Mouse (Mus musculus): ENCODE data around the gene Prpf6. TPM values are rescaled to one million over a fixed set of nuclear protein-coding genes. Genes with fewer than 3 reads are reported as not detected.

Prpf6 gene
- polyA plus RNA-seq, 1 experiment from 2014 or later, result 52.7 TPM

DNA sequence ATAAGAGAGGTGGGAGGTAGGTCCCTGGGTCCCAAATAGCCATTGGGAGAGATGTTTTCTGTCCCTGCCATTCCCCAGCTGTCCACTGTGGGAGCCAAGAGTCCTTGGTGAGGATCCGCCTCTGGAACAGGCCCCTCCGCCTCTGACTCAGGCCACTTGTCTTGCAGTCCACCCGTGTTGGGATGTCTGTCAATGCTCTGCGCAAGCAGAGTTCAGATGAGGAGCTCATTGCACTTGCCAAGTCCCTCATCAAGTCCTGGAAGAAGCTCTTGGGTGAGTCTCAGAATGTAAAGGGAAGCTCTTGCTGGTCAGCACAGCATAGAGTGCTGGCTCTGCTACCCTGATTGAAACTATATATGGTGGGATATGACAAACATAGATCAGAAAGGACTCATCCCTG is 91.7 kb downstream of the Prpf6 start:
- H3K36me3 ChIP-seq (ENCODE audit: control insufficient read depth, insufficient read depth, low read length), result peaks cover 5% of the 10 kb centered on the region; the same call in 1 of the 2 replicates
- H3K9me3 ChIP-seq (ENCODE audit: control insufficient read depth, low read length), result no peaks in the 10 kb centered on the region
- no peak for ATAC-seq
- no peak overlapping the region for H3K4me2 ChIP-seq (ENCODE audit: low read depth, low read length)
- H3K4me1 ChIP-seq (ENCODE audit: control insufficient read depth, insufficient read depth, low read length), result peaks cover 7% of the 10 kb centered on the region; the same call in 1 of the 2 replicates
- H3K9ac ChIP-seq (ENCODE audit: low read depth, low read length), result no peak overlapping the region
- no peaks in the 10 kb centered on the region for H3K27me3 ChIP-seq (replicated peaks; ENCODE audit: control insufficient read depth, insufficient read depth, low read length)
- 69% methylated on average over 4 of the region's 4 CpGs for WGBS
- no peak overlapping the region for H3K27ac ChIP-seq (ENCODE audit: low read length)
- no peak overlapping the region for H3K4me3 ChIP-seq (ENCODE audit: low read length)

DNA sequence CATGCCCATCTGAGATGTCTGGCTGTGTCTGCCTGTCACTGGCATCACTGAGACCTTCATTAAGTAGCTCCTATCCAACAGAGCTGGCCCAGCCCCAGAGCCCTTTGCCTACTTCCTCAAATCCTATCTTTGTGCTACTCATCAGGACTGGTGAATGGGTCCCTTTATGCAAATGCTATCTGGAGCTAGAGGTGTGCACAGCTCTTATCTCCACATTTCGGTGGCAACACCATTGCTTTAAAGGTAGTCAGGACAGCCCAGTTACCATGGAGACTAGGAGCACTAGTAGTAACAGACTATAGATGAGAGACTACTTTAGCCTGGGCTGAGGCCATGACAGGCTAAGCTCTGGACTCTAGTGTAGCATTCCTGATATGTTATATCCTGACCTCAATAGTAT is 93.0 kb downstream of the Prpf6 start:
- WGBS, result 47% methylated on average over 1 of the region's 1 CpGs

DNA sequence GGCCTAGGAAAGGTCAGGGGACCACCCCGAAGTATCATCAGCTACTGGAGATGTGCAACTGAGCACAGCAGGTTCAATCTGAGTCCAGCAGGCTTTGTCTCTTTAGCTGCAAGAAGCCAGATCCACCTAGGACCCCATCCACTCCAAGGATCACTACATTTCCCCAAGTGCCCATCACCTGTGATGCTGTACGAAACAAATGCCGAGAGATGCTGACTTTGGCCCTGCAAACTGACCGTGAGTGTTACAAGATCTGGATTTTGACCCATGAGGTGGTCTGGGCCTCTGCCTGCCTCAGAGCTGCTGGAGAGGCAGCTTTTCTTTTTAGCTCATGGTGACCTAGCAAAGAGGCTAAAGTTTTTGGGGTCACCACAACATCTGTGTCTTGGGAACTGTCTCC is 94.0 kb downstream of the Prpf6 start:
- Histone ChIP-seq H3K36me3 (ENCODE audit: control insufficient read depth, insufficient read depth, low read length) (peaks cover 8% of the 10 kb centered on the region; the same call in 1 of the 2 replicates), H3K9me3 (ENCODE audit: control insufficient read depth, low read length) (no peaks in the 10 kb centered on the region), H3K4me2 (ENCODE audit: low read depth, low read length) (no peak overlapping the region), H3K4me3 (ENCODE audit: low read length) (no peak overlapping the region), H3K27me3 (replicated peaks; ENCODE audit: control insufficient read depth, insufficient read depth, low read length) (no peaks in the 10 kb centered on the region), H3K27ac (ENCODE audit: low read length) (no peak overlapping the region), H3K4me1 (ENCODE audit: control insufficient read depth, insufficient read depth, low read length) (peaks cover 5% of the 10 kb centered on the region; the same call in 1 of the 2 replicates), H3K9ac (ENCODE audit: low read depth, low read length) (no peak overlapping the region)
- ATAC-seq, result no peak
- WGBS, result 92% methylated on average over 4 of the region's 4 CpGs

More for the DNA sequence above, 93.0 kb downstream of the Prpf6 start:
- Histone ChIP-seq H3K9me3 (ENCODE audit: control insufficient read depth, low read length) (no peaks in the 10 kb centered on the region), H3K27me3 (replicated peaks; ENCODE audit: control insufficient read depth, insufficient read depth, low read length) (no peaks in the 10 kb centered on the region), H3K4me3 (ENCODE audit: low read length) (no peak overlapping the region), H3K9ac (ENCODE audit: low read depth, low read length) (no peak overlapping the region), H3K27ac (ENCODE audit: low read length) (no peak overlapping the region), H3K36me3 (ENCODE audit: control insufficient read depth, insufficient read depth, low read length) (peaks cover 8% of the 10 kb centered on the region; the same call in 1 of the 2 replicates), H3K4me2 (ENCODE audit: low read depth, low read length) (no peak overlapping the region), H3K4me1 (ENCODE audit: control insufficient read depth, insufficient read depth, low read length) (peaks cover 7% of the 10 kb centered on the region; the same call in 1 of the 2 replicates)
- no peak for ATAC-seq

DNA sequence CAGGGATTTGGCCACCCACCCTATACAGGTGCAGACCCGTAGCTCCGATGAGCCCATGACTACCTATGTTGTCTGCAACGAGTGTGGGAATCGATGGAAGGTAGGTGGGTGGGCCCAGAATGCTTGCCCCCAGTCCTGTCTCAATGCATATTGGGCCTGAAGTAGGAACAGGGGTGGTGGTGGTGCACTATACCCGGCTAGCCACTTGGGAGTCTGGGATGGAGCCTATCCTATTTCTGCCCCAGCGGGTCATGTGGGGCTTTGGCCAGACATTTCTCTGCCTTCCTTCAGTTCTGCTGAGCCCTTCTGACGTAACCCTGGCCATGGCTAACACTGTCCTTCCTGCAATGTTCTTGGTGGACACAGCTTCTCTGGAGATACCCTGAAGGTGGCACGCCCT is 95.9 kb downstream of the Prpf6 start:
- Histone ChIP-seq H3K27ac (ENCODE audit: low read length) (no peak overlapping the region), H3K36me3 (ENCODE audit: control insufficient read depth, insufficient read depth, low read length) (peaks cover 8% of the 10 kb centered on the region; the same call in 1 of the 2 replicates), H3K27me3 (replicated peaks; ENCODE audit: control insufficient read depth, insufficient read depth, low read length) (no peaks in the 10 kb centered on the region), H3K9ac (ENCODE audit: low read depth, low read length) (no peak overlapping the region), H3K4me2 (ENCODE audit: low read depth, low read length) (no peak overlapping the region), H3K4me1 (ENCODE audit: control insufficient read depth, insufficient read depth, low read length) (peaks cover 2% of the 10 kb centered on the region; the same call in 1 of the 2 replicates), H3K4me3 (ENCODE audit: low read length) (no peak overlapping the region), H3K9me3 (ENCODE audit: control insufficient read depth, low read length) (no peaks in the 10 kb centered on the region)
- no peak for ATAC-seq
- WGBS, result 95% methylated on average over 8 of the region's 8 CpGs

DNA sequence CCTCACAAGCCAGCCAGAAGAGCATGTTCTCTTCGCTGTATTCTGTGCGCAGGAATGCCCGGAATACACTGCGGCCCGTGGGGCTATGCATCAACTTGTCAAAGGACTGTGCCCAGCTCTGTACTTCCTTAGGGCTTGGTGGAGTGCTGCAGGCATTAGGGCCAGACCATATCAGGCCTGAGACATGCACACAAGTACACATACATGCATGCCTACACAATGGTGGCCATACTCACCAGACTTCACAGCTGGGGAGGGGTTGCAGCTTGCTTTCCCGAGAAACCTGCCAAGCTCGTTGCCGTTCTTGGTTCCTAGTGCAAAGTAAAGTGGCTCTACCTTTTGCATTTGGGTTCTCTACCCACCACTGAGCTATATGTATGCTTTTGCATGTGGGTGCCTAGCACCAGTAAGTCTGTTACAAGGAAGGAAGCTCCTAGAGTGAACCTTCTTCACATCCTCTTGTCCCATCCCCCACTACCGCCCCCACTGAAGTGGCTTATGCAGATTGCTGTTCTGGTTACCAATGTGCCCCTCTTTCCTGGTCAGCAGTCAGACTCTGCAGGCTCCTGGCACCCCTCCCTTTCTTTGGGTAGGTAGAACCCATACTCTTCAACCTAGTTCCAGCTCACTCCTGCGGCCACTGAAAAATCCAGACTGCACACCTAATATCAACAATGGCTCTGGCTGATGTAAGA is 97.9 kb downstream of the Prpf6 start:
- whole genome bisulfite sequencing, result 88% methylated on average over 10 of the region's 10 CpGs
- H3K4me2 ChIP-seq (ENCODE audit: low read depth, low read length), result no peak overlapping the region
- no peak for ATAC-seq

DNA sequence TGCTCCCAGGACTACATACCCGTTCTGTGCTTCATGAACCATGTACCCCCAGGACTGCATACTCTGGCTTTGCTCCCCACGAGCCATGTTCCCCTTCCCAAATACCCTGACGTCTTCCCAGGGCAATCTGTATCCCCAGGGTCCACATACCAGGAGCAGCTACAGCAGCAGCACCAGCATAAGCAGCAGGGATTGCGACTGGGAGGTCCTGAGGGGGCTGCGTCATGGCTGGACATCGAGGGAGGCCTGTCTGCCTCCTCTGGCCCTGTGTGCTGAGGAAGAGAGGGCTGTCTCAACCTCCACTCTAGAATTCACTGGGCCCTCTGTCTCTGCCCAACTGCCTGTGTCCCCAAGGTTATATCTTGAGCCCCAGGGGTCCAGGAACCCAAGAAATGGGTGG is 99.4 kb downstream of the Prpf6 start:
- H3K9me3 ChIP-seq (ENCODE audit: control insufficient read depth, low read length), result no peaks in the 10 kb centered on the region
- WGBS, result 82% methylated on average over 6 of the region's 6 CpGs
- H3K9ac ChIP-seq (ENCODE audit: low read depth, low read length), result no peak overlapping the region
- no peak for ATAC-seq
- no peak overlapping the region for H3K4me3 ChIP-seq (ENCODE audit: low read length)
- no peak overlapping the region for H3K27ac ChIP-seq (ENCODE audit: low read length)
- peaks cover 8% of the 10 kb centered on the region; the same call in 1 of the 2 replicates for H3K36me3 ChIP-seq (ENCODE audit: control insufficient read depth, insufficient read depth, low read length)
- no peak overlapping the region for H3K4me2 ChIP-seq (ENCODE audit: low read depth, low read length)
- H3K27me3 ChIP-seq (replicated peaks; ENCODE audit: control insufficient read depth, insufficient read depth, low read length), result no peaks in the 10 kb centered on the region
- peaks cover 13% of the 10 kb centered on the region for H3K4me1 ChIP-seq (ENCODE audit: control insufficient read depth, insufficient read depth, low read length)

More for the DNA sequence above, 97.9 kb downstream of the Prpf6 start:
- no peak overlapping the region for H3K4me3 ChIP-seq (ENCODE audit: low read length)
- H3K27ac ChIP-seq (ENCODE audit: low read length), result no peak overlapping the region
- H3K9me3 ChIP-seq (ENCODE audit: control insufficient read depth, low read length), result no peaks in the 10 kb centered on the region
- peaks cover 8% of the 10 kb centered on the region; the same call in 1 of the 2 replicates for H3K36me3 ChIP-seq (ENCODE audit: control insufficient read depth, insufficient read depth, low read length)
- H3K9ac ChIP-seq (ENCODE audit: low read depth, low read length), result no peak overlapping the region
- H3K4me1 ChIP-seq (ENCODE audit: control insufficient read depth, insufficient read depth, low read length), result peaks cover 13% of the 10 kb centered on the region
- H3K27me3 ChIP-seq (replicated peaks; ENCODE audit: control insufficient read depth, insufficient read depth, low read length), result no peaks in the 10 kb centered on the region

DNA sequence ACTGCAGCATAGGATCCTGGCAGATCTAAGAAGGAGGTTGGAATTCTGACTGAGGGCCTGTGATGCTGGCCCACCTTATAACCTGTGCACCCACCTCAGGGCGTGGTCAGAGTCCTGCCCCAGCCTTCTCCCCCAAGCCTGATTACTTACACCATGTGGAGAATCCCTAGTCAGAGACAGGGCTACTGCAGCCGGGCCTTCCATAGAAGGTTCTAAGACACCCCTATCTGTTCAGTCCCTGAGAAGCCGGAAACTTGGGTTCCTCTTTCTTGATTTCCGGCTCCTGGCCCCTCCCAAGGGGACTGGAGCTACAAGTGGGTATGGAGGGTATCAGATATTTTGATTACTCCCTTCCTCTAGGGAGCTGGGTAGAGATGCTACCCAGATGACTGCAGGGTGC is 99.9 kb downstream of the Prpf6 start:
- Histone ChIP-seq H3K4me1 (ENCODE audit: control insufficient read depth, insufficient read depth, low read length) (peaks cover 13% of the 10 kb centered on the region), H3K4me2 (ENCODE audit: low read depth, low read length) (no peak overlapping the region), H3K9me3 (ENCODE audit: control insufficient read depth, low read length) (no peaks in the 10 kb centered on the region), H3K9ac (ENCODE audit: low read depth, low read length) (no peak overlapping the region), H3K27ac (ENCODE audit: low read length) (no peak overlapping the region), H3K36me3 (ENCODE audit: control insufficient read depth, insufficient read depth, low read length) (peaks cover 8% of the 10 kb centered on the region; the same call in 1 of the 2 replicates), H3K27me3 (replicated peaks; ENCODE audit: control insufficient read depth, insufficient read depth, low read length) (no peaks in the 10 kb centered on the region), H3K4me3 (ENCODE audit: low read length) (no peak overlapping the region)
- ATAC-seq, result no peak
- 89% methylated on average over 4 of the region's 4 CpGs for WGBS

DNA sequence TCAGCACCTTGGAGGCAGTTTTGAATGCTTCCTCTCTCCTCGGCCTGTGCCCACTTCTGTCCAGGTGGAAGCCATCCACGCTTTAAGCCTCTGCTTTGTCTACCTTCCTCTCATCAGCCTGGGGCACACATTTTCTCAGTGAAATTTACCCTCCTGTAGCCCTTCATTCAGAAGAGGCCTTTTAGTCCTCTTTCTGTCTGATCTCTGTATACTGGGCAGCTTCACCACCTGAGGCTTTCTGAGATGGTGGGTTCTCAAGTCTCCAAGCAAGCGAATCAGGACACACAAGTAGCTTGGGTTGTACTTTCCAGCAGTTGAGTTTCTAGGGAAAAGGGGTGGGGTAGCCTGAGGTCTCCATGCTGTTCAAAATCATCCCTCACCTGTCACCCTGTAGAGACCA is 100.6 kb downstream of the Prpf6 start:
- no peak for ATAC-seq
- Histone ChIP-seq H3K9me3 (ENCODE audit: control insufficient read depth, low read length) (no peaks in the 10 kb centered on the region), H3K4me3 (ENCODE audit: low read length) (peak overlapping the region; percentile 74; the same call in 1 of the 2 replicates), H3K36me3 (ENCODE audit: control insufficient read depth, insufficient read depth, low read length) (peaks cover 7% of the 10 kb centered on the region; the same call in 1 of the 2 replicates), H3K4me2 (ENCODE audit: low read depth, low read length) (peak overlapping the region; percentile 95; the same call in 1 of the 2 replicates), H3K27ac (ENCODE audit: low read length) (no peak overlapping the region), H3K4me1 (ENCODE audit: control insufficient read depth, insufficient read depth, low read length) (peaks cover 13% of the 10 kb centered on the region), H3K27me3 (replicated peaks; ENCODE audit: control insufficient read depth, insufficient read depth, low read length) (no peaks in the 10 kb centered on the region), H3K9ac (ENCODE audit: low read depth, low read length) (no peak overlapping the region)
- WGBS, result 93% methylated on average over 3 of the region's 3 CpGs

DNA sequence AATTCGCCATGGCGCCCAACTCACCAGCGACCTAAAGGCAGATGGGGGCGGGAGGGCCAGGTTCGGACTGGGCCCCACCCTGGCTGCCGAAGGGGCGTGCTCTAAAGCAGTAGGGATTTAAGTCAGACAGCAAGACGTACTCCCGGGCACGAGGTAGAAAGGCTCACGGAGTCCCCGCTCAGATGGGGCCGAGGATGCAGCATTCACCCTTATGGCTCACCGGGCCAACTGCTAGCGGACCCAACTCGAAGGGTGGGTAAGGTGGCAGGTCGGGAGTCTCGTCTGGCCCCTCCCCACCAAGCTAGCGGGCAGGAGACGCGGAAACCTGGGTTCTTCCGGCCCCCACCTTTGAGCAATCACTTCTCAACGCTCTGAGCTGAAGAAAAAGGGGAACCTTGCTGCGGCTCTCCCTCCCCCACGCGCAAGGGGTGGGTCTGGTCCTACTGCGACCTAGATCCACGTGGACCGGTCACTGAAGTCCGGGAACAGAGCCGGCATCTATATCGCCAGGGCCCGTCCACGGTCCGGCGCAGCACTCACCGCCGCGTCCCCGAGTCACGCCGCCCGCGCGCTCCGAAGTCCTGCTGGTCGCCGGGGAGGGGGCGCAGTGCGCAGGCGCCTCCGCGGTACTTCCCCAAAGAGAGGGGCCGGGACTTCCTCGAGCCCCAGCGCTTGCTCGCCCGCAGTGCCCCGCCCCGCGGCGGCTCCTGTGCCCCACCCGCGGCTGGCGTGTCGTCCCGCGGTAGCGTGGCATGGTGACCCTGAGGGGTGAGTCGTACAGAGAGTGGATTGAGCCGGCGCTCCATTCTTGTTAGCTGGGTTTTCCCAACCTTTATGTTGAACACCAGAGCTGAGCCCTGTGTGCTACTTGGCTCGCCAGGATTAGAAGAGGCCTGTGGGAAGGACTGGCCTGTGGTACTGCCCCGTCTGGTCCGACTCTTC is 101.9 kb downstream of the Prpf6 start, which contains the start of gene Rgs19:
Gene Rgs19 (minus strand): TSS at position 639 of the 942 bp plus-strand sequence.
- H3K27ac ChIP-seq (ENCODE audit: low read length), result peak within 1 kb of the TSS; percentile 41; the same call in 1 of the 2 replicates
- H3K27me3 ChIP-seq (replicated peaks; ENCODE audit: control insufficient read depth, insufficient read depth, low read length), result no peaks in the 10 kb centered on the region
- H3K9me3 ChIP-seq (ENCODE audit: control insufficient read depth, low read length), result no peaks in the 10 kb centered on the region
- peak within 1 kb of the TSS; percentile 95 for H3K4me2 ChIP-seq (ENCODE audit: low read depth, low read length)
- WGBS, result 1% methylated on average over 74 of the region's 75 CpGs
- H3K4me3 ChIP-seq (ENCODE audit: low read length), result peak within 1 kb of the TSS; percentile 74
- peaks cover 13% of the 10 kb centered on the region for H3K4me1 ChIP-seq (ENCODE audit: control insufficient read depth, insufficient read depth, low read length)
- H3K9ac ChIP-seq (ENCODE audit: low read depth, low read length), result peak within 1 kb of the TSS; percentile 83
- peak; percentile 92 for ATAC-seq
- H3K36me3 ChIP-seq (ENCODE audit: control insufficient read depth, insufficient read depth, low read length), result peaks cover 3% of the 10 kb centered on the region; the same call in 1 of the 2 replicates
